Mouse (Mus musculus) liver, adult 2 months (tissue): ENCODE measurements around the gene Nbea.

Experiments used
- CTCF ChIP-seq: fragments of 200-500 bp; IDR thresholded peaks from 2 replicates; pipeline ENCODE4 v1.5.1; 2011; ENCODE audit warnings: low read depth, low read length, control low read depth
- POLR2A ChIP-seq: fragments of 200-500 bp; IDR thresholded peaks from 2 replicates; pipeline ENCODE4 v1.6.1; 2011; ENCODE audit warnings: low read length, control low read depth; ENCODE audit not compliant: insufficient read depth; ENCODE audit errors: extremely low read depth

- no peak for TF ChIP-seq CTCF
- TF ChIP-seq POLR2A: no peak
Observed at GRCm38 (mm10) chr3:55909290-55909689, 274.2 kb downstream of the Nbea start.
